Mouse (Mus musculus): ENCODE data around the gene Clasp1.

The Clasp1 gene

DNA sequence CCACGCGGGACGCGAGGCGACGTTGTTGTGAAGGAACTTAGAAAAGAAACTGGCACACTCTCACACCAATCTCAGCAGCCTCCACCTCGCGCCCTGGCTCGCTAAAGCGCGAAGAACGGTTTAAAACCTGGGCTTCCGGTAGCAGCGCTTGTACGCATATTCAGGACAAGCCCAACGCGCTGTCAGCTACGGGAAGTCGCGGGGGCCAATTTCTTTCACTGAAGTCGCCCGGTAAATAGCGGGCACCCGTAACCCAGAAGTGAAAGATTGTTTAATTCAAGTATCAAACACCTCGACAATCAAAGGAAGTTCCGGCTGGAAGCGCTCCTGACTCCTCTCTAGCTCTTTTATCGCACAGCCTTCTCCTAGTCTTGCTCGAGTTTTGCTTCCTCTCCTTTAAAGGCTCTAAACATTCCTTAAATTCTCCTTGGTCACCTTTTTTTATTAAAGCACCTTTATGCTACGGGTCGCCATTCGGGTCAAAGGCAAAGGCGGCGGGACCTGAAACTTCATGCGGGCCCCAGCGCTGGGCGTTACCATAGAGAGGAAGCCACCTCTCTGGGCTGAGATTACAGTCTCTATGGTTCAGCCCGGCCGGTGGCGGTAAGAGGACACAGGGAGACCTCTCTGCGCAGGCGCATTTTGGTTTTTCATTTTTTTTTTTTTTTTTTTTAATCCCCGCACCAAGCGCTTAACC lies at the start of gene Clasp1:
TSS of gene Clasp1 (plus strand) at position 302 of the 697 bp plus-strand sequence.
- peak; percentile 95 for DNase-seq

DNA sequence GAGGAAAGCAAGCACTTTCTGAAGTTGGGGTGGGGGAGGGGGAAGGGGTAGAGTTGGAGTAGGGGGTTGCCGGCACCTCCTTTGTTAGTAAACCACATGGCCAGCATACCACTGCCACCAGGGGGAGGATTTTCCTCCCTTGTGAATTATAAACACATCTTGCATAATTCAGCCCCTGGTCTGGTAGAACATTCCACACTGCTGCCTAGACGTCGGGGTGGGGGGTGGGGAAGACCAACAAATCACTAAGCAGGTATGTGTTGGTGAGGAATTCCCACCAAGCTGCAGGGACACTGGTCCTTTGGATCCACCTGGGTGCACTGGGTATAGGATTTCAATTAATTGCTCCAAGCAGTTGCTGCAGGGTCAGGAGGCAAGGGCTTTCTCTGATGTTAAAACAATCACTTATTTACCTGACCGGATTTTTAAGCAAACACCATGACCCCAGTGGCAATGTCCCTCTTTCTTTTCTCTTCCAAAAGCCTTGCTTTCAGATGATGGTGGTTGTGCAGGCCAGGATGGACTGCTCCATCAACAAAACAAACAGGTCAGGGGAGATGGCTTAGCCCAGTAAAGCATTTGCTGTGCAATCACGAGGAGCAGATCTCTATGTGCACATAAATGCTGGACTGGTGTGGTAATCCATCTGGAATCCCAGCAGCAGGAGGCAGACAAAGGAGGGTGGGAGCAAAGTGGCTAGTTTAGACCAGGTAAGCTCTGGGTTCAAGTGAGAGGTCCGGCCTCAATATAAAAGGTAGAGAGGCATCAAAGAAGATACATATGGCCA lies 45.0 kb upstream of the Clasp1 start:
- DNase-seq: peak; percentile 34

DNA sequence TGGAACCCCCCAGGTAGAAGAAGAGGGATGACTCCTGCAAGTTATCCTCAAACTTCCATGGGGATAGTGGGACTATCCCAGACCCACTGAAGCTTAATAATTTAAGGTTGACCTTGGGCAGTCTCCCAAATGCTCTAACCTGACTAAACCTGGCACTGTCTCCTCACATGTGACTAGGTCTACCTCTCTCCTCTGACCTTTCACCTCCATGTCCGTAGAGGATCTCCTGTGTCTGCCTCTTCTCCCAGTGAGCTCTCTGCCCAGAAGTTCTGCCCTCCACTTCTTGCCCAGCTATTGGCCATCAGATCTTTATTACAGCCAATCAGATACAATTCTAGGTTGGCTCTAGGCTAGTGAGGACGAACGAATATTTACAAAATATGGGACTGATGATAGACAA lies 38.9 kb upstream of the Clasp1 start:
- DNase-seq: no peak

DNA sequence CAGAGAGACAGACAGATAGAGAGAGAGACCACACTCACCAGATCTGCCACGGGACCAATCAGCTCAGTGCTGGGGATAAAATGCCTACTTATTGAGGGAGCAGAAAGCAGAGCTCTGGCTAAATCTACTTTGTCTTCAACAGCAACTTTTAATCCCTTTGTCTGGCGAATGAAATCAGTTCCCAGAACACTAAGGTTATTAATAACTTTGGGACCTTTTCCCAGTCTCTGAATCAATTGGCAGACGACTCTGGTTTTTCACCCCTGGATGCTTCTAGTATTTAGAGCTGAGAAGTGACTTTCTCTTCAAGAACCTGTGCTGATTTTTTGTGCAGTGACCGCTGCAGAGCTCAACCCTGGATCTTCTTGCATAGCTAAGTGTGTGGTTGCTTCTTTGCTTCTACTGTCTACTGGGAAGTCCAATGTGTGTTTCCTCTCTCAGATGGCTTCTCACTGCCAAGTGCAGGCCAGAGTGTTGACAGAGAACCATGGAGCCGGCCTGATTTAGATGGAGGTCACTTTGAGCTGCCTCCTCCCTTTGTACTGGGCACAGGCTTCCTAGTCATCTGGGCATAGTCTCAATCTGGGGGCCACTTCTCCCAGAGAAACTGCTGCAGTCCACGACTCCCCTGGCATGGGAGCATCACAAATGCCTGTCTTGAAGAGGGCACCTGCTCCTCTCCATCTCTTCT lies 29.6 kb upstream of the Clasp1 start:
- no peak for DNase-seq

DNA sequence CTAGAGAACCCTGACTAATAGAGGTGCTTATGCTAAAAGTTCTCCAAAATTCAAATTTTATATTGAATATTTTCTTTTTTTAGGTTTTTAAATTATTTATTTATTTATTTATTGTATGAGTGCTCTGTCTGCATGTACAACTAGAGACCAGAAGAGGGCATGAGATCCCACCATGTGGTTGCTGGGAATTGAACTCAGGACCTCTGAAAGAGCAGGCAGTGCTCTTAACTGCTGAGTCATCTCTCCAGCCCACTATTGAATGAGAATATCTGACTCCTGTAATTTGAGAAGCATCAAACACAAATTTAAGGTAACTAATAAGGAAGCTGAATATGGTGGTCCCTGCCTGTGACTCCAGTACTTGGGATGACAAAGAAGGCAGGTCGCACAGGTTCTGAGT lies 20.9 kb upstream of the Clasp1 start:
- DNase-seq: peak; percentile 9

DNA sequence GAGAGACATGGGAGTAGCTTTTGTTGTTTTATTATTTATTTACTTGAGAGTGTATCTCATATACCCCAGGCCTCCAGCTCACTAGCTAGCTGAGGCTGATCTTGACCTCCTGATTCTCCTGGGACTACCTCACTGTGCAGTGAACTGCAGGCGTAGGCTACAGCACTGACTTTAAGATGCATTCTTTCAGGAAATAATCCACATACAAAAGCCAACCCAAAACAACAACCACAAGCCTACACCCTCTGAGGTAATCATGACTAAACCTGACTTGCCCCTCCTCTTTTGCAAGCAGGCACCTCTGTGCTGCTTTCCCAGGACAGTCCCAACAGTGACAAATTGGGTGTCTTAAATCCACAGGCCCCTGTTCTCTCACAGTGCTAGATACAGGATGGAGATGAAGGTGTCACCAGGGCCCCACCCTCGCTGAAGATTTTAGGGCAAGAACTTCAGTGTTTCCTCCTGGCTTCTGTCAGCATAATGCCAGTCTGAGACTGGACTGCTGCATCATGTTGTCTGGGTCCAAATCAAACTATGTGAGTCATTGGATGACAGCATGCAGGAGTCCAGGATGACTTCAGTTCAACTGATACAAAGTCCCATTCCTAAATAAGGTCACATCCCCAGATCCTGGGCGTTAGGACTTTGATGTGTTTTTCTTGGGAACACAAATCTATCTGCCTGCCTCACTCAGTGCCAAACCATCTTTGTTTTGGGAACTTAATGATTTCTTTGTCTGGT lies 20.0 kb upstream of the Clasp1 start:
- no peak for DNase-seq

DNA sequence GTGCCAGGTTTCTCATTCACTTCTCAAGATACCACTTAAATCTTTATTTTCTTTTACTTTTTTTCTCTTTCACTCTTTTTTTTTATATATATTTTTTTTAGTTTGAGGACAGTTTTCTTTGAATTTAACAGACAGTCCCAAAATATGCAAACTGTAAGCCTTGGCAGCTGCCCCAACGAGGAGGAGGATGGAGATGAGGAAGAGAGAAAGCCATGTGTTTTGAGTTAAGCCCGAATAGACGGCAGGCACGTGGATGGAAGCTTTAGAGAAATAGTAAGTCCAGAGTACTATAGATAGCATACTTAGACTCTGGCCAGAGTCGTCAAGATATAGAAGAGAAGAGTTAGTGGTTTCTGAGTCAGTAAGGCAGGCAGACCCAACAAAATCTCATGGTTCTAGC lies 11.1 kb upstream of the Clasp1 start:
- no peak for DNase-seq

DNA sequence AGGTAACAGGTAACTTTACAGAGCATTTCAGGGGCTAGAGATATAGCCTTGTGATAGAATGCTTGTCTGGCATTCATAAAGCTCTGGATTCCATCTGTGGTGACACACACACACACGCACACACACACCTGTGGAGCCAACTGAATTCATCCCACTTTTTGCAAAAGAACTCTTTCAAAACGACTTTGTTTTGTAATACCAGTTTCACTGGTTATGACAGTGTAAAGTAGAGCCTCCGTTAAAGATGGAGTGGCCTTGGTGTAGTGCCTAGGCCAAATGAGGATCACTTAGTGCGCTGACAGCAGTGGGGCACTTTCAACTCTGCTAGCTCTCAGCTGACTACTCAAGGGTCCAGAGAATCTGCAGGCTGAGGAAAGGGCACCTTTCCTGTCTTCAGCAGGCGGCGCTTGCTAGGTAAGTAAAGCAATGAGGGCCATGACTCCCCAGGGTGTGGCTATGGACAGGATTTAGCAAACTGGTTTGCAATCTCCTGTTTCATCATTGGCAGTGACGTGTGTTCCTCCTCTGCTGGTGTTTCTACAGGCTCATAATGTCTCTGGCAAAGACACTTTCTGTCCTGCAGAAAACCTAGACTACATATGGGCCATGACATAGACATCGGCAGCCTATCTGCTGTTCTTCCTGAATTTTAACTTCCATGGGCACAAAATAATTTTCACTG lies 8.6 kb upstream of the Clasp1 start:
- no peak for DNase-seq

DNA sequence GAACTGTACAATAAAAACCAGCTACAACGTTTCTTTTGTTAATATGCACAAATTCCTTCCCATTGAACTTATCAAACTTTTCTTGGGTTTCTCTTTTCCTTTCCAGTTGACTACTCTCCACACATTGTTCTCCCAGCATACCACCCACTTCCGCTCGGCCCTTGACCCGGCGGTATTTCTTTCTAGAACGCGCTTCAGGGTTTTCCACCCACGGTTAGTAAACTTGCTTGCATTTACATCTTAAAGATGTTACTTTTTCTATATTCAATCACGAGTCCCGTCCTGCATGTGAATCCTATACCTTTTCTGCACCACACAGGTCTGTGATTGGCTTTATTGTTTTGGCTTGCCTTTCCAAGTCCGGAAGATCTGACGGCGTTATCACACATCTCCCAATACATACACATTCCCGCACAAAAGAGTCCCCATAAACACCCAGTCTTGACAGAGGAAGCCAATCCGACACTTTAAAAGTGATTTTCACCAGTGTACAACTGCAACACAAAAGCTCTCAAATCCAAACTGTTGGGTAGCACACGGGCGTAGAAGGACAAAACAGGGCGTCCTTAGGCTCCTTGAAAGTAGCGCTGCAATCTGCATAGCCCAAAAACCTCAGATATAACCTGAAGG lies 616 bp upstream of the Clasp1 start:
- DNase-seq: peak; percentile 85

DNA sequence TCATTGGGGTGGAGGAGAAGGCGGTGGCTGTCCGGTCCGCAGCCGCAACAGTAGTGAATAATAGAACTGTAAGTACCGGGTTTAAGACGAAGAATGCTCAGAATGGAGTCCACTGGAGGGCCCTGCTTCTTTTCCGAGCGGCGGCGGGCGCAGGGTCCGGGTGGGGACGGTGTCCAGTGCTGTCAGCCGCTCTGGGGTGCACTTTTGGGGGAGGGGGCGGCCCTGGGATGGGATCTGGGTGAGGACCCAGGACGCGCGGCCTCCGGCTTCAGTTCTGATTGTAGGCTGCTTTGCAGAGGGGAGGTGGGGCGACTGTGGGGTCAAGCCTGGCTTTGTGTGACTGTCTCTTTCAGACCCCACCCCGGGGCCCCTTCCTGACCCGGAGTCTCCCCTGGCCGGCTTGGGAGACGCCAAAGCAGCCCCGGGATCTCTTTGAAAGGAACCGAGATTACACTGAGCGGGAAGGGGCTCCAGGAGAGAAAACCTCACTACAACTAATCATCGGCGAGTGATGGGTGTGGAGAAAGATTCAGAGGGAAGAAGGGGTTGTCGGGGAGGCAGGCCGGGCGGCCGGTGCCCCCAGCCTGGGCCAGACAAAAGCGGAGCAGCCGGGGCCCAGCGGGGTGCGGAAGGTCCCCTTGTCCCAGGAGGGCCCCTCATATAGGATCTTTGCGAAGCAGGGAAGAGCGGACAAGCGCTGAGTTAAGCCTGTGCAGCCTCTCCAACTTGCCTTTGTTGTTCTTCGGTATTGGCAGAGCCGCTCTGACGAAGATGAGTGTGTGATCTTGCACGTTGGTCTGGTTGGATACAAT lies 802 bp downstream of the Clasp1 start:
- DNase-seq: peak; percentile 59

DNA sequence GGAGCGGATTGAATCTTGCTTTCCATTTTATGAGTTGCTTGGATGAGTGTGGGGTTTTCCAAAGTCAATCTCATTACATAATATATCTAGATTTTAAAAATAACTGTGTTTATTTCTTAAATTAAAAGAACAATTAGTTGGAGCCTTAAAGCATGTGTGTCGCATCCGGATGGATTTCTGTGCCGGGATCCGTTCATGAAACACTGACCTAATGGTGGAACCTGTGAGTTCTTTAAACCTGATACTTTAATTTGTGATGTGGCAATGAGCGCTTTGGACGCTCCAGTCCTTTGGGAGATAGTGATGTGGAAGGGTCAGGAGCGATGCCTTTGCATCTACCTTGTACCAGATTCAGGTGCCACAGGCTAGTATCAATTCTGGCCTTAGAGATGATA lies 1.4 kb downstream of the Clasp1 start:
- DNase-seq: no peak

DNA sequence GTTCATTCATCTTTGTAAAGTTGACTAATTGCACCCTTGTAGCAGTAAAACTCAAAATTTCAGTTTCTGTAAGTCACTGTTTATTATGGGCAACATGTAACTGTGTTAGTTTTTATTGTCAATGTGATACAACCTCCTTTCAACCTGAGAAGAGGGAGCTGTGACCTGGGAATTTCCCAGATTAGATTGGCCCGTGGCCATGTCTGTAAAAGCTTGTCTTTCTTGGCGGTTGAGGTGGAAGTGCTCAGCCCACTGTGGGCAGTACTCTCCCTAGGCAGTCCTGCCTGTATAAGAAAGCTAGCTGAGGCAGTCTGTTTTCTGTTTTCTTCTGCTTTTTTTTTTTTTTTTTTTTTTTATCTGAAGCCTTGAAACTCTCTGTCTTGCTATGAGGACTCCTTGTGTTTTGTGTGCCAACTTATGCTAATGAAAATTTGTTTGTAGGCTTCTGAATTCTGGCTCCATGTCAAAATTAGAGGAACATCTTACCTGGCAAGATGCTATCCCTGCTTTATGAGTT lies 2.1 kb downstream of the Clasp1 start:
- DNase-seq: no peak

DNA sequence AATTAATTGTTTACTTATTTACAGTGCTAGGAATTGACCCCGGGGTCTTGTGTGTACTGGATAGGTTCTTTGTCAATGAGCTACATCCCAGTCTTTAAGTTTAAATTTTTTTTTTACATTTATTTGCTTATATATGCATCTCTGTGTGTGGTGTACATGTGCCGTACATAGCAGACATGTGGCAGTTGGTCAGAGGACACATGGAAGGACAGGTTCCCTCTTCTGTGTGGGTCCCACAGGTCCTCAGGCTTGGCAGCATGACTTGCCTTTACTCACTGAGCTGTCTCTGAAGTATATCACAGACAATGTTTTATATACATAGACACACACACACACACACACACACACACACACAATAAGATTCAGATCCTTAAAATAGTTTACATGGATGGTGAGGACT lies 3.4 kb downstream of the Clasp1 start:
- no peak for DNase-seq

DNA sequence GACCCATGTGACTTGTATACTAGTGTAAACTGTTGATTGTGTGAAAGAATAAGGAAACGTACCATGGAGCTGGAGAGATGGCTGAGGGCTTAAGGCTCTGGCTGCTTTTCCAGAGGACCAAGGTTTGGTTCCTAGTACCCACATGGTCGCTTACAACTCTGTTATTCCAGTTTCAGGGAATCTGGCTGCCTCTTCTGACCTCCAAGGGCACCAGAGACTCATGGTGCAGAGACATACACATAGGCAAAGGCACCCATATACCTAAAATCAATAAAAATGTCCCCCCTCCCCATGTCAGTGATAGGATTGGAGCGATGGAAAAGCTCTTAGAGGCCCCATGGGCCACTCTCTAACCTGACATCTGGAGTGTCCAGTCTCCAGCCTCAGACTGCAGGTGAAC lies 5.1 kb downstream of the Clasp1 start:
- no peak for DNase-seq

DNA sequence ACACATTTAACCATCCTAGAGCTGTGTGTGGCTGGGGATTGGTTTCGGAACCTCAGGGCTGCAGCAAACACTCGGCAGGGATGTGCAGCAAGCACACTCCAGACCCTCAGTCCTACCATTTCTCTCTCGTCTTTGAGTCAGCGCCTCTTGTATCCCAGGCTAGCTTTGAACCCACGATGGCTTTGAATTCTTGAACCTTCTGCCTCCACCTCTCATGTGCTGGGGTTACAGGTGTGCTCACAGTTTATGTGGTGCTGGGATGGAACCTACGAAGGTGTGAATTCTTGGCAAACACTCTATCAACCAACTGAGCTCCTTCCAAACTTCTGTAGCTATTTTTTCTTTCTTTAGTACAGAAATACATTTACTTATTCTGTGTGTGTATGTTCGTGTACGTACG lies 9.0 kb downstream of the Clasp1 start:
- DNase-seq: no peak

DNA sequence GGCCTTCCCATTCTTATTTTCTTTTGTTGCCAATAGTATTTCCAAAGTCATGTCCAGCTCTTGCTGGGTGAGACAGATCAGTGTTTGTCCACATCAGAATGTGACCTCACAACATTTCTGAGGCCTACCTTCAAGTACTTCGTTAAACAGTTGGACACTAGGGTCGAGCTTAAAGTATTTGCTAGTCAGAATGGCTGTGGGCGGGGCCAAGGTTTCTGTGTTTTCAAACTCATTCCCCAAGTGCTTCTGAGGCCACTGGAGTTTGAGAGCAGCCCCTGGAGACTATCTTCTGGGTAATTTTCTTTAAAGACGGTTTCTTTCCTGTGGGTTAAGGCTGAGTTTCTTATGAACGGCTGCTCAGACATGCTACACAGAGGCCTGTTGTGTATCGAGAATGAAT lies 9.7 kb downstream of the Clasp1 start:
- DNase-seq: no peak

DNA sequence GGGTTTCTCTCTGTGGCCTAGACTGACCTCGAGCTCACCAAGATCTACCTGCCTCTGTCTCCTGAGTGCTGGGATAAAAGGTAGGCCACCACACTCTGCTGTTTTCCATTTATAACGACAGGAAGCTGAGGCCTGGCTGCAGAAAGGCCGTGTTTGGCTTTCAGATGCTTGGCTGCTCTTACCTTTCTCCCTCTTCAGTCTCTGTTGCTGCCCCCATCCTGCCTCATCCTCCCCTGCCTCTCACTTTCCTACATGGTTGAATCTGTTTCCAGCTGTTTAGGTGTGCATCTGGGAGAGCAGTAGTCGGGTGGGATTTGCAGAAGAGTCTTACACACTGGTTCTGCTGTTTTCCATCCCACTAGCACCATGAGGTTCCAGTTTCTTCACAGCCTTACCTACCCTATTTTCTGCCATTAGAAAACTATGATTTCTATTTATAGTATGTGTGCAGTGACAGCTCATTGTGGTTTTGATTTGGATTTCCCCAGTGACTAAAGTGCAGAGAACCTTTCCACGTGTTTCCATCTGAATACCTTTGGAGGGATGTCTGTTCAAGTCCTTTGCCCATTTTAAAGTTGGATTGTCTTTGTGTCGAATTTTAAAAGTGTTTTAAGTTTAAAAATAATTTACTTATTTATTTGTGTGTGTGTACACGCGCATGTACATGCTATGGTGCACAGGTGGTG lies 10.9 kb downstream of the Clasp1 start:
- DNase-seq: no peak

DNA sequence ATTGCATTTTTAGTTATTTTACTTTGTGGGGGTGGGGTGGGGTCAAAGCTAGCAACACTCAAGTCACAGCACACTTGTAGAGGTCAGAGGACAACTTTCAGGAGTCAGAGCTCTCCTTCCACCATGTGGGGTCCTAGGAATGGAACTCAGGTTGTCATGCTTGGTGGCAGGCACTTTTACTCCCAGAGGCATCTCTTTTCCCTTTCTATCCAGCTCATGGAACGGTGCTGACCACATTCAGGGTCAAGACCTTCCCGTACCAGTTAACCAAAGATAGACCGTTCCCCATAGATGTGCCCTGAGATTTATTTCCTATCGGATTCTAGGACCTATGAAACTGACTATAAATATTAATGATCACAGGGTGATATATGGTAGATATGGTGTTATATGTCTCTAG lies 13.1 kb downstream of the Clasp1 start:
- no peak for DNase-seq

DNA sequence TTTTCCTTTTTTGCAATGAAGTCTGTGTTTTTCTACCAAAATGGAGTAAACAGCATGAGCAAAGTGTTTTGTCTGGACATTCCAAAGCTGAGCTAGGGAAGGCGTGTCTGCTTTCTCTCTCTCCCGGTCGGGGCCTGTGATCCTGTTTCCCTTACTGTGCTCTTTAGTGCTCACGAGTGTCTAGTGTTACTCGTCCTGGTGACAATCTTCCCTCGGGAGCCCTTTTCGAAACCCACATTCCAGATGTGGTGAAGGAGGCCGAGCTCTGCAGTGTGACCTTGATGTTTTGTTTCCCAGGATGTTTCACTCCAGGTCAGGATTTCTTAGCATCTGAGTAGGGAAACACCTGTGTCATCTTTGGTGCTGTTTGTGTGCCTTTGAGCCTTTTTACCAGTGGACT lies 13.7 kb downstream of the Clasp1 start:
- DNase-seq: peak; percentile 26

DNA sequence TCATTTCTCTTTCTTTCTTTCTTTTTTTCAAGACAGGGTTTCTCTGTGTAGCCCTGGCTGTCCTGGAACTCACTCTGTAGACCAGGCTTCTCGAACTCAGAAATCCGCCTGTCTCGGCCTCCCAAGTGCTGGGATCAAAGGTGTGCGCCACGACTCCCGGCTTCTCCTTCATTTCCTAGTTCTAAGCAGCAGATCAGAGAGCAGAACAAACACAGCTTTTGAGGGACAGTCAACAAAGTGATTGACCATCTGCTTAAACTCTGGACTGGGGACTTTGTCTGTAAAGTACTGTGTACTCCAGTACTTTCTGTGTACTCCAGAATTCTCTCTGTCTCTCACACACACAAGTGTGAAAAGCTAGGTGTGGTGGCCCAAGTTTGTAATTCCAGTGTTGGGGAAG lies 14.1 kb downstream of the Clasp1 start:
- no peak for DNase-seq

Data from embryo, embryonic 11 days (tissue).